Mouse (Mus musculus) stomach, postnatal 0 days (tissue): Measurements from ENCODE around the gene Cdk14.

Experiments used
- CTCF ChIP-seq: IDR thresholded peaks from 2 replicates; pipeline ENCODE4 v1.5.1; 2016; ENCODE audit warnings: antibody characterized with exemption, low read depth, mild to moderate bottlenecking, moderate library complexity
- EP300 ChIP-seq: optimal IDR thresholded peaks from 2 replicates; pipeline ENCODE3; 2016; ENCODE audit warnings: antibody characterized with exemption

- TF ChIP-seq CTCF = no peak
- TF ChIP-seq EP300 = no peak
These were observed 154.7 kb downstream of the Cdk14 start for GRCm38 (mm10) chr5:5265401-5265841.
